Mouse (Mus musculus) forebrain, embryonic 16.5 days (tissue): Measurements from ENCODE around the gene Ssbp2. TPM values are rescaled to one million over a fixed set of nuclear protein-coding genes. Genes with fewer than 3 reads are reported as not detected.

Experiments used
- ATAC-seq: fragments of 200-750 bp; cut with Nextera tagmentation; 2 replicates; pipeline ENCODE4 v1.8.0; 2017; ENCODE audit warnings: mild to moderate bottlenecking, moderate library complexity
- H3K27ac ChIP-seq: fragments of 300-500 bp; sonication (generic); 2 replicates; pipeline ENCODE4 v1.5.1; 2014; ENCODE audit warnings: low read length, control low read depth
- H3K27me3 ChIP-seq: fragments of 300-500 bp; sonication (generic); replicated peaks from 2 replicates; pipeline ENCODE4 v1.6.1; 2014; ENCODE audit warnings: low read length; ENCODE audit not compliant: control insufficient read depth, insufficient read depth
- H3K36me3 ChIP-seq: fragments of 300-500 bp; sonication (generic); 2 replicates; pipeline ENCODE4 v1.6.1; 2014; ENCODE audit not compliant: control insufficient read depth, insufficient read depth
- H3K4me1 ChIP-seq: fragments of 300-500 bp; sonication (generic); replicated peaks from 2 replicates; pipeline ENCODE4 v1.6.1; 2014; ENCODE audit warnings: low read length; ENCODE audit not compliant: control insufficient read depth, insufficient read depth
- H3K4me2 ChIP-seq: fragments of 300-500 bp; sonication (generic); 2 replicates; pipeline ENCODE4 v1.6.1; 2014; ENCODE audit warnings: mild to moderate bottlenecking, low read length, control low read depth
- H3K4me3 ChIP-seq: fragments of 300-500 bp; sonication (generic); replicated peaks from 2 replicates; pipeline ENCODE4 v1.5.1; 2014; ENCODE audit warnings: mild to moderate bottlenecking, low read length, control low read depth
- H3K9ac ChIP-seq: fragments of 300-500 bp; sonication (generic); replicated peaks from 2 replicates; pipeline ENCODE4 v1.6.1; 2014; ENCODE audit warnings: low read depth, low read length, control low read depth
- H3K9me3 ChIP-seq: fragments of 300-500 bp; sonication (generic); 2 replicates; pipeline ENCODE4 v1.6.1; 2016; ENCODE audit warnings: low read length; ENCODE audit not compliant: control insufficient read depth
- WGBS: fragments of 180-500 bp; shearing (Covaris S2); extraction: QIAGEN DNeasy Blood & Tissue Kit; methylation state at CpG from one replicate; pipeline ENCODE4 v1.1.7; 2014; 5-methylcytosine and 5-hydroxymethylcytosine counted together
- microRNA-seq: library from miRNA; unstranded; fragments of <30 nt; microRNA quantifications from one replicate; pipeline ENCODE4, GENCODE M21; 2017
- polyA plus RNA-seq: library from polyadenylated mRNA; unstranded; fragments of >200 nt; fragmentation: Nextera tagmentation; extraction: Ambion mirVana; gene quantifications from 2 replicates; pipeline ENCODE4 v1.2.1, GENCODE M21; 2015

Gene Ssbp2
- polyA plus RNA-seq, 1 experiment from 2014 or later = 412 TPM

DNA sequence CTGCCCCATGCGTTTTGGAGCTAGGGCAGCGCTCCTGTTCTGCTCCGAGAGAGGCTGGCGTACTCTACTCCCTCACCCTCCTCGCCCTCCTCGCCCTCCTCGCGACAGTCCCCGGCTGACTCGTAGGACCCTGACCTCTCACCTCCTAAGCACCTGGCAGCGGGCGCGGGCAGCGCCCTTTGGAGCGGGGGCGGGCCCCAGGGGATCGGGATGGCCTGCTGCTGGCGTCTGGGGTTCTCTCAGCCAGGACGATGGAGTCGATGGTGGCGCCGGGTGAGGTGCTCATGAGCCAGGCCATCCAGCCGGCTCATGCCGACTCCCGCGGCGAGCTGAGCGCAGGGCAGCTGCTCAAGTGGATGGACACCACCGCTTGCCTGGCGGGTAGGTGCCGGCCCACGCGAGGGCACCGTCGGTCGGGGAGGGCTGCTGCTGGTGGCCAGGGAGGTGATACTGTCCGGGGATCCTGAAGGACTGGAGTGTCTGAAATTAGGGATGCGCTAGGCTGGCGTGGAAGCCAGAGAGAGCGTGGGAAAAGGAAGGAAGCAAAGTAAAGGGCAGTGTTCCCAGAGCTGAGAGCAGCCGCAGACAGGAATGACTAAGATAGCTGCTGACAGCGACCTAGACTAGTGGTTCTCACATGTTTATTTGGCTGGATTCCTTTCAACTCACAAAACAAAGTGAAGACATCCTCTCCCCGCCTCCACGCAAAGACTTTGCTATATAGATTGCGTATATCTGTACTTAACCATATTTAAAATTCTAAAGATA, 281.4 kb downstream of the Ssbp2 start, which contains the start of gene Acot12:
Gene Acot12 (plus strand): TSS at position 233 of the 768 bp plus-strand sequence.
- Histone ChIP-seq H3K9me3 (no peaks in the 10 kb centered on the region), H3K27me3 (0 out of 2 replicates have a peak, but pooled peaks cover 5% of the 10 kb centered on the region), H3K9ac (peak within 1 kb of the TSS; percentile 58), H3K4me3 (peak within 1 kb of the TSS; percentile 45), H3K36me3 (no peaks in the 10 kb centered on the region), H3K27ac (no peak within 1 kb of the TSS), H3K4me2 (peak within 1 kb of the TSS; percentile 84), H3K4me1 (peaks cover 6% of the 10 kb centered on the region)
- 9% methylated on average over 45 of the region's 45 CpGs for WGBS
- ATAC-seq = peak; percentile 61

GRCm38 (mm10) chr13:91743180-91743579, 283.1 kb downstream of the Ssbp2 start:
- H3K36me3 ChIP-seq = no peaks in the 10 kb centered on the region
- no peak overlapping the region for H3K27ac ChIP-seq
- H3K27me3 ChIP-seq = 0 out of 2 replicates have a peak, but pooled peaks cover 5% of the 10 kb centered on the region
- peak; percentile 75 for ATAC-seq
- no peaks in the 10 kb centered on the region for H3K9me3 ChIP-seq
- no peak overlapping the region for H3K4me2 ChIP-seq
- H3K9ac ChIP-seq = no peak overlapping the region
- peaks cover 6% of the 10 kb centered on the region for H3K4me1 ChIP-seq
- no peak overlapping the region for H3K4me3 ChIP-seq
- 68% methylated on average over 3 of the region's 3 CpGs for WGBS

DNA sequence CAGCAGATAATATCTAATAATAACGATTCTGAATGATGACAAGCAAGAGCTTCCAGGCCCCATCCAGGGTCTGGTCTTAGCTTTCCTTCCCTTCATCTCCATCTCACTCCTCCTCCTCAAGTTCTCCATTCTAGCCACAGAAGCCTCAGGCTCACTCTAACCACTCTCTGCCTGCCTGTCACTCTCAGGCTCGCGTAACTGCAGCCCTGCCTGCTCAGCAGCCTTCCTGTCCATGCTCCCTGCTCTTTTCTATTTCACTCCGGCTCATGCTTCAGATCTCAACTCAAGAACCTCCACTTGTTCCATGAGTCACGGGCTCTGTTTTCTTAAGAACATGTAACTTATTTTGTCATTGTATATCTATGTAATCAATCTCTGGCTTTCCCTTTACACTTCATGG, 286.4 kb downstream of the Ssbp2 start:
- H3K9ac ChIP-seq = no peak overlapping the region
- H3K27me3 ChIP-seq = no peaks in the 10 kb centered on the region
- H3K9me3 ChIP-seq = no peaks in the 10 kb centered on the region
- no peak overlapping the region for H3K4me3 ChIP-seq
- no peaks in the 10 kb centered on the region for H3K36me3 ChIP-seq
- H3K27ac ChIP-seq = no peak overlapping the region
- H3K4me2 ChIP-seq = no peak overlapping the region
- ATAC-seq = no peak
- WGBS = 91% methylated on average over 5 of the region's 5 CpGs
- peaks cover 2% of the 10 kb centered on the region for H3K4me1 ChIP-seq

- no peaks in the 10 kb centered on the region for H3K4me1 ChIP-seq
- no peaks in the 10 kb centered on the region for H3K27me3 ChIP-seq
- no peaks in the 10 kb centered on the region for H3K36me3 ChIP-seq
- no peak overlapping the region for H3K27ac ChIP-seq
- 87% methylated on average over 2 of the region's 2 CpGs for WGBS
- H3K9me3 ChIP-seq = no peaks in the 10 kb centered on the region
- no peak overlapping the region for H3K9ac ChIP-seq
- ATAC-seq = no peak
- no peak overlapping the region for H3K4me2 ChIP-seq
- no peak overlapping the region for H3K4me3 ChIP-seq
These were observed 288.3 kb downstream of the Ssbp2 start for GRCm38 (mm10) chr13:91748401-91748800.

DNA sequence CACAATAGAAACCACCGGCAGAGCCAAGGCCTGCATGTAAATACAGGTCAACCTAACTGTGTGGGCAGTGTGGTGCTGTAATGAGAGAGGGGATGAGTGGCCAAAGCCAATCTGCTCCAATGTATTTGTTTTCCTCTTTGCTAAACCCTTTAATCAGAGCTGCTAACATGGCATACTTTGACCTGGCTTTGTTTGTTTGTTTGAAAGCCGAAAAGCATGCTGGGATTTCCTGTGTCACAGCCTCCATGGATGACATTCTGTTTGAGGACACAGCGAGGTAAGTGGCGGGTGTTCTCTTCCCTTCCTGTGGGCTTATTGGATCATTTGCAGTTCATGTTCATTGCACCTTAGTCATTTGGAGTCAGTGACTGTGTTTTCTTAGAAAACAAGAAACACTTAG, 289.9 kb downstream of the Ssbp2 start:
- WGBS = 82% methylated on average over 4 of the region's 4 CpGs
- Histone ChIP-seq H3K4me3 (no peak overlapping the region), H3K27ac (no peak overlapping the region), H3K4me1 (no peaks in the 10 kb centered on the region), H3K36me3 (no peaks in the 10 kb centered on the region), H3K4me2 (no peak overlapping the region), H3K9me3 (no peaks in the 10 kb centered on the region), H3K9ac (no peak overlapping the region), H3K27me3 (no peaks in the 10 kb centered on the region)
- no peak for ATAC-seq

Small RNAs within 50 kb of the gene (microRNA-seq; reads per million reads assigned to microRNA genes)
- not detected for gene Gm27656

Other genes with a start within 250 kb of the Ssbp2 start
- gene Atg10, start 236.3 kb upstream of the Ssbp2 start, polyA plus RNA-seq = 14.0 and 15.0 TPM in 2 replicates